Mouse (Mus musculus) lung, embryonic 14.5 days (tissue): ENCODE data around the gene Dlx4. TPM values are rescaled to one million over a fixed set of nuclear protein-coding genes. Genes with fewer than 3 reads are reported as not detected.

ENCODE experiments used
- ATAC-seq: fragments of 200-750 bp; cut with Nextera tagmentation; 2 replicates; pipeline ENCODE4 v1.8.0; 2017; ENCODE audit warnings: mild to moderate bottlenecking, moderate TSS enrichment, moderate library complexity; ENCODE audit not compliant: insufficient read depth
- DNase-seq: peaks from one replicate; pipeline ENCODE4 v3.0.0-alpha.2; 2015
- H3K27ac ChIP-seq: fragments of 300-500 bp; sonication (generic); 2 replicates; pipeline ENCODE4 v1.5.1; 2014; ENCODE audit warnings: low read depth, mild to moderate bottlenecking, moderate library complexity
- H3K27me3 ChIP-seq: fragments of 300-500 bp; sonication (generic); 2 replicates; pipeline ENCODE4 v1.6.1; 2014; ENCODE audit warnings: low read length, control low read depth; ENCODE audit not compliant: insufficient read depth
- H3K36me3 ChIP-seq: fragments of 300-500 bp; sonication (generic); 2 replicates; pipeline ENCODE4 v1.6.1; 2014; ENCODE audit warnings: control low read depth; ENCODE audit not compliant: insufficient read depth
- H3K4me1 ChIP-seq: fragments of 300-500 bp; sonication (generic); 2 replicates; pipeline ENCODE4 v1.6.1; 2014; ENCODE audit warnings: antibody characterized with exemption, control low read depth; ENCODE audit not compliant: insufficient read depth
- H3K4me2 ChIP-seq: fragments of 300-500 bp; sonication (generic); 2 replicates; pipeline ENCODE4 v1.6.1; 2014; ENCODE audit warnings: mild to moderate bottlenecking
- H3K4me3 ChIP-seq: fragments of 300-500 bp; sonication (generic); 2 replicates; pipeline ENCODE4 v1.5.1; 2014; ENCODE audit warnings: low read depth, low read length
- H3K9ac ChIP-seq: fragments of 300-500 bp; sonication (generic); 2 replicates; pipeline ENCODE4 v1.6.1; 2014
- H3K9me3 ChIP-seq: fragments of 300-500 bp; sonication (generic); 2 replicates; pipeline ENCODE4 v1.6.1; 2016; ENCODE audit warnings: low read depth, low read length, control low read depth
- CTCF ChIP-seq: IDR thresholded peaks from 2 replicates; pipeline ENCODE4 v1.5.1; 2016; ENCODE audit warnings: antibody characterized with exemption, low read depth
- WGBS: fragments of 180-500 bp; shearing (Covaris S2); extraction: QIAGEN DNeasy Blood & Tissue Kit; methylation state at CpG from one replicate; pipeline ENCODE4 v1.1.7; 2014; 5-methylcytosine and 5-hydroxymethylcytosine counted together
- polyA plus RNA-seq: library from polyadenylated mRNA; unstranded; fragments of >200 nt; fragmentation: Nextera tagmentation; extraction: Ambion mirVana; gene quantifications from 2 replicates; pipeline ENCODE4 v1.2.1, GENCODE M21; 2014

Gene Dlx4
- polyA plus RNA-seq, 1 experiment from 2014 or later, result 0.57 TPM

GRCm38 (mm10) chr11:95143663-95144062 lies 2.4 kb downstream of the Dlx4 start:
- Histone ChIP-seq H3K9me3 (no peaks in the 10 kb centered on the region), H3K9ac (no peak overlapping the region), H3K36me3 (no peaks in the 10 kb centered on the region), H3K4me2 (no peak overlapping the region), H3K27ac (no peak overlapping the region), H3K27me3 (peaks cover 100% of the 10 kb centered on the region), H3K4me3 (no peak overlapping the region), H3K4me1 (no peaks in the 10 kb centered on the region; the same call in none of the 2 replicates)
- DNase-seq (no peak), ATAC-seq (no peak)
- no peak for TF ChIP-seq CTCF
- 10% methylated on average over 4 of the region's 4 CpGs for WGBS

- Histone ChIP-seq H3K9ac (no peak overlapping the region), H3K4me1 (no peaks in the 10 kb centered on the region; the same call in none of the 2 replicates), H3K27me3 (peaks cover 100% of the 10 kb centered on the region), H3K27ac (no peak overlapping the region), H3K9me3 (no peaks in the 10 kb centered on the region), H3K4me3 (peak overlapping the region; percentile 17), H3K36me3 (no peaks in the 10 kb centered on the region), H3K4me2 (peak overlapping the region; percentile 26; the same call in 1 of the 2 replicates)
- DNase-seq (peak; percentile 75), ATAC-seq (no peak; the same call in 1 of the 2 replicates)
- WGBS, result 5% methylated on average over 39 of the region's 39 CpGs
- TF ChIP-seq CTCF, result no peak
Measured at GRCm38 (mm10) chr11:95142980-95143575, 3.0 kb downstream of the Dlx4 start.

- 16% methylated on average over 10 of the region's 10 CpGs for WGBS
- no peak for ATAC-seq
- no peak for TF ChIP-seq CTCF
Measured at GRCm38 (mm10) chr11:95142258-95142657, 3.8 kb downstream of the Dlx4 start.

GRCm38 (mm10) chr11:95139871-95140270 lies 6.2 kb downstream of the Dlx4 start:
- TF ChIP-seq CTCF, result no peak
- Histone ChIP-seq H3K4me1 (no peaks in the 10 kb centered on the region), H3K4me3 (no peak overlapping the region), H3K27me3 (peaks cover 76% of the 10 kb centered on the region), H3K36me3 (no peaks in the 10 kb centered on the region), H3K27ac (no peak overlapping the region), H3K4me2 (no peak overlapping the region), H3K9me3 (no peaks in the 10 kb centered on the region), H3K9ac (no peak overlapping the region)
- WGBS, result 67% methylated on average over 5 of the region's 5 CpGs
- ATAC-seq, result no peak
- DNase-seq, result no peak

More at GRCm38 (mm10) chr11:95142258-95142657, 3.8 kb downstream of the Dlx4 start:
- Histone ChIP-seq H3K4me2 (no peak overlapping the region), H3K9me3 (no peaks in the 10 kb centered on the region), H3K4me3 (no peak overlapping the region), H3K27me3 (peaks cover 100% of the 10 kb centered on the region), H3K9ac (no peak overlapping the region), H3K36me3 (no peaks in the 10 kb centered on the region), H3K4me1 (no peaks in the 10 kb centered on the region; the same call in none of the 2 replicates), H3K27ac (no peak overlapping the region)
- no peak for DNase-seq

GRCm38 (mm10) chr11:95137281-95137680 lies 8.8 kb downstream of the Dlx4 start:
- Histone ChIP-seq H3K4me3 (no peak overlapping the region), H3K9me3 (no peaks in the 10 kb centered on the region), H3K9ac (no peak overlapping the region), H3K27me3 (peaks cover 50% of the 10 kb centered on the region), H3K4me2 (no peak overlapping the region), H3K36me3 (no peaks in the 10 kb centered on the region), H3K27ac (no peak overlapping the region), H3K4me1 (no peaks in the 10 kb centered on the region)
- DNase-seq, result no peak
- ATAC-seq, result no peak
- 14% methylated on average over 6 of the region's 6 CpGs for WGBS
- TF ChIP-seq CTCF, result no peak

GRCm38 (mm10) chr11:95133321-95133720 lies 12.7 kb downstream of the Dlx4 start:
- Histone ChIP-seq H3K27ac (no peak overlapping the region), H3K4me1 (no peaks in the 10 kb centered on the region), H3K4me2 (no peak overlapping the region), H3K27me3 (peaks cover 13% of the 10 kb centered on the region), H3K36me3 (no peaks in the 10 kb centered on the region), H3K9me3 (no peaks in the 10 kb centered on the region), H3K9ac (no peak overlapping the region), H3K4me3 (no peak overlapping the region)
- no peak for TF ChIP-seq CTCF
- DNase-seq (no peak), ATAC-seq (no peak)
- WGBS, result 68% methylated on average over 6 of the region's 6 CpGs

- DNase-seq, result no peak
- peak; percentile 47; the same call in 1 of the 2 replicates for ATAC-seq
- no peak for TF ChIP-seq CTCF
- H3K4me1 ChIP-seq, result 0 out of 2 replicates have a peak, but pooled peaks cover 7% of the 10 kb centered on the region
- WGBS, result 50% methylated on average over 17 of the region's 17 CpGs
- no peak overlapping the region for H3K27ac ChIP-seq
- H3K36me3 ChIP-seq, result no peaks in the 10 kb centered on the region
- no peak overlapping the region for H3K4me3 ChIP-seq
- no peak overlapping the region for H3K4me2 ChIP-seq
- no peak overlapping the region for H3K9ac ChIP-seq
- peaks cover 3% of the 10 kb centered on the region; the same call in 1 of the 2 replicates for H3K27me3 ChIP-seq
- H3K9me3 ChIP-seq, result no peaks in the 10 kb centered on the region
Measured at GRCm38 (mm10) chr11:95130668-95131252, 15.3 kb downstream of the Dlx4 start.
